Mouse (Mus musculus) stomach, embryonic 15.5 days (tissue): ENCODE results near the gene Bpifa6. TPM values are rescaled to one million over a fixed set of nuclear protein-coding genes. Genes with fewer than 3 reads are reported as not detected.
A peak's percentile ranks its signal among the peaks of the same experiment; 100 is the strongest.

Source experiments
- ATAC-seq: fragments of 200-750 bp; cut with Nextera tagmentation; 2 replicates; pipeline ENCODE4 v1.8.0; 2017; ENCODE audit warnings: low read depth, moderate number of reproducible peaks, moderate TSS enrichment; ENCODE audit not compliant: insufficient read depth, low FRiP score
- H3K27ac ChIP-seq: fragments of 300-500 bp; sonication (generic); 2 replicates; pipeline ENCODE4 v1.5.1; 2015; ENCODE audit warnings: mild to moderate bottlenecking, inconsistent platforms
- H3K27me3 ChIP-seq: fragments of 300-500 bp; sonication (generic); replicated peaks from 2 replicates; pipeline ENCODE4 v1.6.1; 2015; ENCODE audit warnings: inconsistent platforms
- H3K36me3 ChIP-seq: fragments of 300-500 bp; sonication (generic); 2 replicates; pipeline ENCODE4 v1.6.1; 2015; ENCODE audit warnings: inconsistent platforms
- H3K4me1 ChIP-seq: fragments of 300-500 bp; sonication (generic); 2 replicates; pipeline ENCODE4 v1.6.1; 2015; ENCODE audit warnings: inconsistent platforms
- H3K4me2 ChIP-seq: fragments of 300-500 bp; sonication (generic); 2 replicates; pipeline ENCODE4 v1.6.1; 2015; ENCODE audit warnings: mild to moderate bottlenecking, inconsistent platforms
- H3K4me3 ChIP-seq: fragments of 300-500 bp; sonication (generic); replicated peaks from 2 replicates; pipeline ENCODE4 v1.5.1; 2015; ENCODE audit warnings: inconsistent platforms
- H3K9ac ChIP-seq: fragments of 300-500 bp; sonication (generic); 2 replicates; pipeline ENCODE4 v1.6.1; 2015; ENCODE audit warnings: inconsistent platforms
- H3K9me3 ChIP-seq: fragments of 300-500 bp; sonication (generic); 2 replicates; pipeline ENCODE4 v1.6.1; 2016; ENCODE audit warnings: inconsistent platforms
- WGBS: fragments of 180-500 bp; shearing (Covaris S2); methylation state at CpG from one replicate; pipeline ENCODE4 v1.1.7; 2015; 5-methylcytosine and 5-hydroxymethylcytosine counted together
- polyA plus RNA-seq: library from polyadenylated mRNA; unstranded; fragments of >200 nt; fragmentation: Nextera tagmentation; extraction: Ambion mirVana; gene quantifications from 2 replicates; pipeline ENCODE4 v1.2.1, GENCODE M21; 2015

The Bpifa6 gene
- polyA plus RNA-seq: 0.08 TPM in 1 of 2 replicates, not detected in the other

GRCm38 (mm10) chr2:153974582-153974981 is at the start of gene Bpifa6:
Gene Bpifa6 (plus strand): TSS chr2:153974945.
- H3K4me3 ChIP-seq: no peak within 1 kb of the TSS
- no peak within 1 kb of the TSS for H3K4me2 ChIP-seq
- no peak within 1 kb of the TSS for H3K27ac ChIP-seq
- no peak within 1 kb of the TSS for H3K9ac ChIP-seq
- no peaks in the 10 kb centered on the region for H3K9me3 ChIP-seq
- ATAC-seq: no peak
- H3K27me3 ChIP-seq: no peaks in the 10 kb centered on the region
- WGBS: 64% methylated on average over 5 of the region's 5 CpGs
- H3K4me1 ChIP-seq: no peaks in the 10 kb centered on the region
- H3K36me3 ChIP-seq: no peaks in the 10 kb centered on the region

DNA sequence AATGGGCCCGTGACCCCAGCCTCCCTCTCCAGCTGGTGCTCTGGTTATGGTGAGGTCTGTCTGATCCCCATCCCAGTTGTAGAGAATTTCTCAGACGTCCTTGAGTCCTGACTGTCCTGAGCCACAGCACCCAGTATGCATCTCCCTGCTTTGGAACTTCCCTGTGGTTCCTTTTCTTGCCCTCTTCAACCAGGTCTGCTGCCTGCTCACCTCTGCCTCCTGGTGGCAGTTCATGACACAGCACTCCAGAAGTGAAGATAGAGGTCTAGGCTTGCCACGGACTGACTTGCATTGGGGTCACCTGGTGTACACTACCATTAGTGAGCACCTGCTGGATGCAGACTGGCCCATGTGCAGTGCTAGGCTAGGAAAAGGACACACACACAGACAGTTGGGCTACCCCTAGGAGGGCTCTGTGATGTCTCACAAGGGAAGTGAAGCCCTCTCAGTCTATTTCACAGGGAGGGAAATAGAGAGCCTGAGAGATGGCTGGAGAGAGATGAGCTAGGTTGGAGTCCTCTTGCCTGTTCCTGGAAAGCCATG is 44.8 kb upstream of the Bpifa6 start:
- Histone ChIP-seq H3K4me1 (no peaks in the 10 kb centered on the region), H3K9ac (no peak overlapping the region), H3K27me3 (no peaks in the 10 kb centered on the region), H3K4me2 (no peak overlapping the region), H3K36me3 (no peaks in the 10 kb centered on the region), H3K27ac (no peak overlapping the region), H3K4me3 (no peak overlapping the region), H3K9me3 (no peaks in the 10 kb centered on the region)
- ATAC-seq: no peak; the same call in 1 of the 2 replicates
- WGBS: 41% methylated on average over 3 of the region's 3 CpGs

- Histone ChIP-seq H3K27me3 (no peaks in the 10 kb centered on the region), H3K27ac (no peak overlapping the region), H3K9me3 (no peaks in the 10 kb centered on the region), H3K4me3 (no peak overlapping the region), H3K9ac (no peak overlapping the region), H3K4me1 (no peaks in the 10 kb centered on the region), H3K4me2 (no peak overlapping the region), H3K36me3 (no peaks in the 10 kb centered on the region)
- ATAC-seq: no peak
- 81% methylated on average over 6 of the region's 6 CpGs for WGBS
Observed at GRCm38 (mm10) chr2:153931125-153931524, 43.6 kb upstream of the Bpifa6 start.

- no peaks in the 10 kb centered on the region for H3K27me3 ChIP-seq
- no peak overlapping the region for H3K9ac ChIP-seq
- H3K4me2 ChIP-seq: no peak overlapping the region
- H3K27ac ChIP-seq: no peak overlapping the region
- ATAC-seq: no peak
- H3K4me3 ChIP-seq: no peak overlapping the region
- H3K9me3 ChIP-seq: no peaks in the 10 kb centered on the region
- 74% methylated on average over 6 of the region's 6 CpGs for WGBS
- H3K36me3 ChIP-seq: no peaks in the 10 kb centered on the region
- H3K4me1 ChIP-seq: no peaks in the 10 kb centered on the region
Observed at GRCm38 (mm10) chr2:153933311-153933710, 41.4 kb upstream of the Bpifa6 start.

GRCm38 (mm10) chr2:153935348-153935747 is 39.4 kb upstream of the Bpifa6 start:
- Histone ChIP-seq H3K4me3 (no peak overlapping the region), H3K27me3 (no peaks in the 10 kb centered on the region), H3K9me3 (no peaks in the 10 kb centered on the region), H3K9ac (no peak overlapping the region), H3K4me2 (no peak overlapping the region), H3K4me1 (no peaks in the 10 kb centered on the region), H3K36me3 (no peaks in the 10 kb centered on the region), H3K27ac (no peak overlapping the region)
- 80% methylated on average over 6 of the region's 6 CpGs for WGBS
- no peak for ATAC-seq

DNA sequence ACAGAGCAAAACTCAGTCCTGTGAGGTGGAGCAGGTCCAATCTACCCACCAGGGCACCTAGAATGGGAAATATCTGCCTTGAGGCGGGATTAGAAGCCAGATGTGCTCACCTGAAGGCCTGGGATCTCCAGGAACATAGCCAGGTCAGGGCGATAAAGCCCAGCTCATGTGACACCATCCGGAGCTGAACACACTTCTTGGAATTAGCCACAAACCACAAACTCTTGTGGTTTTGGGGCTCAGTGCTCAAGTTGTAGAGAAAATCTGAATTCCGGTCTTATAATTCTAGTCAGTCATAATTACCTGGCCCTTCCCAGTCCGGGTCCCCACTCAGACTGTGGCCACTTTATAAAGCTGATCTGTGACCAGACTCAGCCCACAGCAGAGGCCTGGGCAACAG is 36.9 kb upstream of the Bpifa6 start, which contains the start of gene Bpifb4:
Gene Bpifb4 (plus strand): TSS at position 370 of the 400 bp plus-strand sequence.
- no peaks in the 10 kb centered on the region for H3K36me3 ChIP-seq
- no peak within 1 kb of the TSS for H3K4me2 ChIP-seq
- no peak within 1 kb of the TSS for H3K4me3 ChIP-seq
- no peak within 1 kb of the TSS for H3K9ac ChIP-seq
- H3K27ac ChIP-seq: no peak within 1 kb of the TSS
- no peaks in the 10 kb centered on the region for H3K4me1 ChIP-seq
- 81% methylated on average over 5 of the region's 5 CpGs for WGBS
- no peak for ATAC-seq
- no peaks in the 10 kb centered on the region for H3K9me3 ChIP-seq
- no peaks in the 10 kb centered on the region for H3K27me3 ChIP-seq

DNA sequence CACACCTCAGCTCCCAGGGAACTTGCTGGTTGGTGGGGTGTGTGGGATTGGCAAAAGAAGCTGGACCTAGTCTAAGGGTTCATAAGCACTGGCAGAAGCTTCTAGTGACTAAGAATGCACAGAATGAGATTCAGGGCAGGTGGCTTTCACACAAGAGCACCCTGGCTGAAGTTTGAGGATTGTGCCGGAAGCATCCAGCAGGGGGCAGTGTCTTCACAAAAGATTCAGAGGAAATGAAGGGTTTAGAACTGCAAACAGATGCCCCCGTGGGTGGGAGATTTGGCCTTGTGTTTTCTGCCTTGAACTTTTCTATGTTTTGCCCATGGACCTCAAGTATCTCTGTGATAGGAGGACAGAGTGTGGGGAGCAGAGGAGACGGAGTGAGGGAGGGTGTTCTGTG is 31.2 kb upstream of the Bpifa6 start:
- no peaks in the 10 kb centered on the region for H3K36me3 ChIP-seq
- no peak overlapping the region for H3K27ac ChIP-seq
- 40% methylated on average over 3 of the region's 3 CpGs for WGBS
- no peak for ATAC-seq
- no peak overlapping the region for H3K4me3 ChIP-seq
- no peak overlapping the region for H3K4me2 ChIP-seq
- H3K9ac ChIP-seq: no peak overlapping the region
- no peaks in the 10 kb centered on the region for H3K27me3 ChIP-seq
- no peaks in the 10 kb centered on the region for H3K4me1 ChIP-seq
- H3K9me3 ChIP-seq: no peaks in the 10 kb centered on the region

- Histone ChIP-seq H3K27ac (no peak overlapping the region), H3K9me3 (no peaks in the 10 kb centered on the region), H3K27me3 (no peaks in the 10 kb centered on the region), H3K4me2 (no peak overlapping the region), H3K36me3 (no peaks in the 10 kb centered on the region), H3K4me1 (no peaks in the 10 kb centered on the region), H3K9ac (no peak overlapping the region), H3K4me3 (no peak overlapping the region)
- 71% methylated on average over 8 of the region's 8 CpGs for WGBS
- peak; percentile 38; the same call in 1 of the 2 replicates for ATAC-seq
Observed at GRCm38 (mm10) chr2:153944567-153944966, 30.2 kb upstream of the Bpifa6 start.

DNA sequence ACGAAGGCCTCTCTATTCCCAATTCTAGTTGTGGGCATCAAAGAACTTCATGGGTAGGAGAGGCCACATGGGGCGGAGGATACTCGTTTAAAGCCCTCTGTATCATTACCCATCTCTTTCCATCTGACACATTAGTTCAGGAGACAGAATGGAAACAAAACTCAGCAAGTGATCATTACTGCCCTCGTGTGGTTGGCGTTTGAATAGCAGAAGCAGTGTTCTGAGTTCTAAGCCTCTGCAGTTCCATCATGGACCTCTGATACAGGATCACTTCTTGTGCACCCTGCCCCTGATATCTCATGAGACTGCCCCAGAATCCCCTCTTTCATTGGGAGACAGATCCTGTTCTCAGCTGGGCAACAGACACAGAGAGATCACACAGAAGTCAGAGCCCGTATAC is 21.8 kb upstream of the Bpifa6 start:
- Histone ChIP-seq H3K4me1 (no peaks in the 10 kb centered on the region), H3K9ac (no peak overlapping the region), H3K36me3 (no peaks in the 10 kb centered on the region), H3K4me2 (no peak overlapping the region), H3K27ac (no peak overlapping the region), H3K4me3 (no peak overlapping the region), H3K27me3 (no peaks in the 10 kb centered on the region), H3K9me3 (no peaks in the 10 kb centered on the region)
- 21% methylated on average over 6 of the region's 6 CpGs for WGBS
- ATAC-seq: no peak

GRCm38 (mm10) chr2:153953836-153954235 is 20.9 kb upstream of the Bpifa6 start:
- peak overlapping the region; percentile 32; the same call in 1 of the 2 replicates for H3K4me2 ChIP-seq

DNA sequence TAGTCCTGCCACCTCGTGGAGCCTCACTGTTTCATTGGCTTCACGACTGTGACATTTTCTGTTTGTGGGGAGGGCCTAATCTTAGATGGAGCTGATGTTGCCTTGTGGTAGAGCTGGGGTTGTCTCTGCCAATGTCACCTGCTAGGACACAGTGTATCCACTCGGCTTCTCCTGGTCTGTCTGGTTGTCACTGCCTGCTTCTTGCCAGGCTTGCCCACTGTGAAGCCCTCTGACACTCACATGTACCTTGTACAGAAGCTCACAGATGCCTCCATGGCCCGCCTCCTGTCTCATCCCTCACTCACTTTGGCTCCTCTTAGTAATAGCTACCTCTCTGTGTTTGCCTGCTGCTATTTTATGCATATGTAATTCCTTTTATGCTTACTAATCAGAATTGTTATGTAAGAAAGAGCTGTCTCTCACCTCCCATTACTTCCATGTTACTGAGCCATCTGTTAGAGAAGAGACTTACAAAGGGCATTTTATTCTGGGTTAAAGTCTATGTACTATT is 11.9 kb upstream of the Bpifa6 start:
- no peak overlapping the region for H3K27ac ChIP-seq
- no peaks in the 10 kb centered on the region for H3K27me3 ChIP-seq
- no peaks in the 10 kb centered on the region for H3K4me1 ChIP-seq
- H3K4me2 ChIP-seq: no peak overlapping the region
- no peak for ATAC-seq
- H3K36me3 ChIP-seq: no peaks in the 10 kb centered on the region
- H3K4me3 ChIP-seq: no peak overlapping the region
- no peaks in the 10 kb centered on the region for H3K9me3 ChIP-seq
- WGBS: 64% methylated on average over 4 of the region's 4 CpGs
- no peak overlapping the region for H3K9ac ChIP-seq

More at GRCm38 (mm10) chr2:153953836-153954235, 20.9 kb upstream of the Bpifa6 start:
- Histone ChIP-seq H3K27ac (no peak overlapping the region), H3K9me3 (no peaks in the 10 kb centered on the region), H3K27me3 (no peaks in the 10 kb centered on the region), H3K36me3 (no peaks in the 10 kb centered on the region), H3K9ac (no peak overlapping the region), H3K4me1 (no peaks in the 10 kb centered on the region), H3K4me3 (no peak overlapping the region)
- ATAC-seq: no peak
- 6% methylated on average over 6 of the region's 6 CpGs for WGBS

DNA sequence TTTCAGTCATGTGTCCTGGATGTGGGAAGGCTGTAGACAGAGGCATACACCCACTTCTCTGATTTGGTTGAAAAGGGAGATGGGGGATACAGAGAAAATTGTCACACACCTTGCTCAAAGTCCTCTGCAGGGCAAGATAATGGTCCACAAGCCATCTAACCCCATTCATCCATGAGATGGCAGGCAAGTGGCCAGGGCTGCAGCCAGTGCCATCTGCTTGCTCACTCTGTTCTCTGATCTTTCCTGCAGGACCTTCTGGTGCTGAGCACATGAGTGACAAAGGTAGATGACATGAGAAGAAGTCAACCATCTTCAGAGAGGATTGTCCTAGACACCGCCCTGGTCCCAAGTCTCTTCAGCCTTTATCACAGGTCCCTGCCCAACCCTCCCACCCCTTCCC is 11.4 kb upstream of the Bpifa6 start:
- H3K9ac ChIP-seq: no peak overlapping the region
- no peak overlapping the region for H3K4me2 ChIP-seq
- WGBS: 78% methylated on average over 1 of the region's 1 CpGs
- no peak overlapping the region for H3K4me3 ChIP-seq
- ATAC-seq: no peak
- no peak overlapping the region for H3K27ac ChIP-seq
- H3K27me3 ChIP-seq: no peaks in the 10 kb centered on the region
- H3K9me3 ChIP-seq: no peaks in the 10 kb centered on the region
- H3K4me1 ChIP-seq: no peaks in the 10 kb centered on the region
- H3K36me3 ChIP-seq: no peaks in the 10 kb centered on the region

- no peak overlapping the region for H3K4me3 ChIP-seq
- WGBS: 60% methylated on average over 5 of the region's 5 CpGs
- H3K9me3 ChIP-seq: no peaks in the 10 kb centered on the region
- no peak overlapping the region for H3K9ac ChIP-seq
- ATAC-seq: no peak
- no peaks in the 10 kb centered on the region for H3K4me1 ChIP-seq
- no peaks in the 10 kb centered on the region for H3K27me3 ChIP-seq
- H3K36me3 ChIP-seq: no peaks in the 10 kb centered on the region
- H3K27ac ChIP-seq: no peak overlapping the region
- H3K4me2 ChIP-seq: no peak overlapping the region
Observed at GRCm38 (mm10) chr2:153970221-153970620, 4.5 kb upstream of the Bpifa6 start.
